Mouse (Mus musculus): ENCODE results near the gene Lrrc8a.
A peak's percentile ranks its signal among the peaks of the same experiment; 100 is the strongest.

Lrrc8a gene

DNA sequence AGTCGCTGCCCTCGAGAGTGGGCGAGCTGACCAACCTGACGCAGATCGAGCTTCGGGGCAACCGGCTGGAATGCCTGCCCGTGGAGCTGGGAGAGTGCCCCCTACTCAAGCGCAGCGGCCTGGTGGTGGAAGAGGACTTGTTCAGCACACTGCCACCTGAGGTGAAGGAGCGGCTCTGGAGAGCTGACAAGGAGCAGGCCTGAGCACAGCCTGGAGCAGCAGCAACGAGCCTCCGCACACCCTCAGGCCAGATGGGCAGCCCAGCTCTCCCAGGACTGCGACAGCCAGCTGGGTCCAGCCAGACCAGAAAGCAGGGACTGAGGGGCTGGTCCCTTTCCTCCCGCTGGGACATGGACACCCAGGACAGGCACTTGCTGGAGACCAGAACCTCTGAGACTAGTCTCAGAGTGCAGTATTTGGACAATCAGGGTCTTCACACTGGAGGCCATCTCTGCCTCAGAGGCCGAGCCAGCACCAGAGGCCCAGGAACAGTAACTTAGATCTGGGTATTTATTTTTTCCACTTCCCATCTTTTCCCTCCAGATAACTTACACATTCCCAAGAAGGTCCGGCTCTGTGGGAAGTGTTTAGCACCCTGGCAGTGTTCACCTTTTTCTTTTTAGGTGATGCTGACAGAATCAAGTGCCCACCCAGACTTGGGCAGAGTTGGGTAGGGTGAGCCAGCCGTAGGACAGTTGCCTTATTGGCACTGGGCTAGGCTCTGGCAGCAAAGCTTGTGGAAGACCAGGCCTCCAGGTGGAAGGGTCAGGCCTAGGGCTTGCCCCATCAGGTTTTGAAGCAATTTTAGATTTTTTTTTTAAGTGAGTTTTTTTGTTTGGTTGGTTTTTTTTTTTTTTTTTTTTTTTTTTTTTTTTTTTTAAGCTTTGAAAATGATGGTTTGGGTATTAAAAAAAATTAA is 24.7 kb downstream of the Lrrc8a start:
- DNase-seq (ENCODE audit: low read depth, low spot score): no peak

DNA sequence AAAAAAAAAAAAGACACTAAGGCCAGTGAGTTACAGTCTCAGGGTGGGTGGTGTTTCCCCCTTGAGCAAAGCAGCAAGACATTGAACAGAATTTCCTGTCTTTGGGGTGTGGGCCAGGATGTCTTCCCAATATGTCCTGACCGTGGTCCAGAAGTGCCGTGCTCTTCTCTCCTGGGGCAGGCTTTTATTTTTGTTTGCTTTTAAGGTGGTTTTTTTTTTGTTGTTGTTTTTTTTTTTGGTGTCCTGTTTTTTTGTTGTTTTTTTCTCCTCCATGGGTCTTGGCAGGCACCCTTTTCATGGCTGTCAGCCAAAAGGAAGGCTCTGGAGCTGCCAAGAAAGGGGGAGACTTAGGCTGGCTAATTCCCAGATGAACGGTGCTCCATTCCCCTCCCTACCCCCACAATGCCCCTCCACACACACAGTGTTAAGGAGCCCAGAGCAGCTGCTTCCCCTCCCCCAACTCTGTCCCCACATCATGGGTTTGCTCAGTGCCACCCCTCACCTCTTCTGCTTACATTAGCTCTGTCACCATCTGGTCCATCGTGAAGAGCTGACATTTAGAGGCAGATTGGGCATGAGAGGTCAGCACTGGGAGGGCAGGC is 25.4 kb downstream of the Lrrc8a start:
- no peak for DNase-seq (ENCODE audit: low read depth, low spot score)

DNA sequence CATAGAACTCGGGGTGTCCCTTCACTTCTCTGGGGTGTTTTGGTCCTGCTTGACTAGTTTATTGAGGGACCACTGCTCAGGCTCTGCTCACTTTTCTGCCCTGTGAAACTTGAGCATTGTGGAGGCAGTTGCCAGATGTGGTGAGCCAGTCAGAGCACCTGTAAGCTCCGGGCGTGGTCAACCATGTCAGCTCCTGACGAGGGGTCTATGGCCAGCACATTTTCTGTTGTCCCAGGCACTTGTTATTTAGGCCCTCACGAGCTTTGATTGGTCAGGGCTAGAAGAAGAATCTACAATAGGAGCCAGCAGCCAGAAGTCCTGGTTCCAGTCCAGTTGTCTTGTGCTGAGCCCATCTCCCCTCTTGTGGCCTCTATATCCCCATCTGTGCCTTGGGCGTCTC is 26.3 kb downstream of the Lrrc8a start:
- no peak for DNase-seq (ENCODE audit: low read depth, low spot score)

DNA sequence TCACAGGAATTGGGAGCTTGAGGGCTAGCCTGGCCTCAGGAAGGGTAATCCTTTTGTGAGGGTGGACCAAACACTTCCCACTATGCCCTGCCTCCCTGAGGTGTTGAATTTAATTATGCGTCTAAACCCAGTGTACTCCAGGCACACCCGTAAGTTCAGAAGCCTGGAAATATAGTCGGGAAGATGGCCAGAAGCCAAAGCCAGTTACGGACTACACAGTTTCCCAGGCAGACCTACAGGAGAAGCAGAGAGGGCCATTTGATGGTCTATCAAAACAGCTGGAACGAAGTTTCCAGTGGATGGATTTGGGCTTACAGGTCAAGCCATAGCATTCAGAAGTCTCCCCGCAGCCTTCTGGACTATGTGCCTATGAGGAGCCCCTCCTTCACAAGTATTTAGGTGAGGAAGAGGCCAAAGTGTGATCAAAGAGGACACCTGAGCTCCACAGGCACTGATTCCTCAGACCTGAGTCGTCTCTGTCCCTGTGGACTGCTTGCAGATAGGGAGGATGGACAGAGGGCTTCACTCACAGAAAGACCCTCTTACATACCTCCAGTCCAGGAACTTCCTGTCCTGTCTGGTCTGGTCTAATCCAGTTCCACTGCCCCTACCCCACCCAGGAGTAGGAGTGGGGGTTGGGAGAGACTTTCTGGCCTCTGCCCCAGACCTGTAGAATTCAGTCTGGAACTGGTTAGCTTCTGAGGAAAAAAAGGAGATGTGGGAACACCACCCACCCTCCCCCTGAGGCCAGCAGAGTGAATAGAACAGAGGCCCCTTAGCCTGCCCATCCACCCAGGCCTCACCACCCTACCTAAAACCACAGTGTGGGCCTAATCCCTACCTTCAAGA is 27.4 kb downstream of the Lrrc8a start:
- DNase-seq (ENCODE audit: low read depth, low spot score): peak; percentile 67

- DNase-seq (ENCODE audit: low read depth, low spot score): no peak
These were observed 28.3 kb downstream of the Lrrc8a start, which contains the start of gene Phyhd1 for GRCm38 (mm10) chr2:30265767-30266253. Phyhd1 (plus strand) TSS chr2:30266203.

DNA sequence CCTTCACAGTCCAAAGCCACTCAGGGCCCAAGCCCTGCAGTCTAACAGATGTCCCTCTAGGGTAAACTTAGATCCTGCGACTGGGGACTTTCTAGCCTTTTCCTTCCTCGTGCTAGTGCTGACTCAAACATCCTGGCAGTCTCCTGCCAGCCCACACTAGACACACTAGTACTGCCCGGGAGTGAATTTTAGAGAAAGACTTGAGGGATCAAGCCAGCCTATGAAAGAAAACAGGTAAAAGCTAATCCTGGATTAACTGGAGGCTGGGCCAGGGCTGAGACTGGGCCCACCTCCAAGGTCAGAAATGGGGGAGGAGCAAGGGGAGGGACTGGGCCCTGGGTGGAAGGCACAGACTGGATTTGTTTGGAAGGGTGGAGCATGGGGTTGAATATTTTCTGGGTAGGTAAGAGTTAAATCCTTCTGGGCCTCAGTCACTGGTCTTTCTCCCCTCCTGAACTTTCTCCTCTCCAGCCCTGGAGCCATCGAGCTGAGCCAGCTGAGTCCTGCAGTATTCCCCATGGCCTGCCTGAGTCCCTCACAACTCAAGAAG is 29.0 kb downstream of the Lrrc8a start:
- DNase-seq (ENCODE audit: low read depth, low spot score): peak; percentile 88

- no peak for DNase-seq (ENCODE audit: low read depth, low spot score)
These were observed 30.0 kb downstream of the Lrrc8a start for GRCm38 (mm10) chr2:30267466-30267865.

- DNase-seq (ENCODE audit: low read depth, low spot score): no peak
These were observed 30.9 kb downstream of the Lrrc8a start for GRCm38 (mm10) chr2:30268371-30268770.

GRCm38 (mm10) chr2:30269241-30269990 is 31.9 kb downstream of the Lrrc8a start:
- DNase-seq (ENCODE audit: low read depth, low spot score): no peak

GRCm38 (mm10) chr2:30270134-30270533 is 32.6 kb downstream of the Lrrc8a start:
- peak; percentile 79 for DNase-seq (ENCODE audit: low read depth, low spot score)

DNA sequence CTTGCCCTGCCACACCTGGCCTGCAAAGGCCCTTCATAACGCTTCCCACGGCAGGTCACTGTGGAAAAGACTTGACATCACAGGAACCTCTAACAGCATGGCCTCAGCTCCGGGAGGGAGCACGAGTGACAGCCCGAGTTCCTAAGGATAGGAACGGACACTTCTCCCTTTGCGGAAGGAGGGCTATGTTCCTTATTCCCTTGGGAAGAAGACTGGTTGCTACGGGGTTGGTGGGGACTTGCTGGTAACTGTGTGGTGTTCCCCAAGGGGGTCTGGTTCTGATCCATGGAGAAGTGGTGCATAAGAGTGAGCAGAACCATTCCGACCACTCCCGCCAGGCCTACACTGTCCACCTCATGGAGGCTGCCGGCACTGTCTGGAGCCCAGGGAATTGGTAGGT is 43.2 kb downstream of the Lrrc8a start, which contains the start of gene Gm28038:
Gm28038 (plus strand) TSS at position 301 of the 400 bp plus-strand sequence.
- no peak for DNase-seq (ENCODE audit: low read depth, low spot score)

DNA sequence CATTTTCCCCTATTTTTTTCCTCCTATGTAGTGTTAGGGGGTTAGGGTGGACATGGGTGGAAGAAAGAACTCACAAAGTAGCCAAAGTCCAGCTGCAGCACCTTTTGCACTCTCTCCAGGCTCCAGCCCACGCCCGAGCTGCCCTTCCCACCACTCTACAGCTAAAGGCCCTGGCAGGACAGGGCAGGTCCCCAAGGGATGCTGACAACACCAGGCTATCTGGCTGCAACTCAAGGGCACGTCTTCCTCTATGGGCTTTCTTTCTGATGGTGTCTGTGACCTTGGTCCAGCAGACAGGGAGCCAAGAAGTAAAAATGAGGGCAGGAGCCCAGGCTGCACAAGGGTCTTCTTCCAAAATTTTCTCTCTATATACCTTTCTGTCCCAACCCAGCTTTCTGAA is 44.1 kb downstream of the Lrrc8a start:
- DNase-seq (ENCODE audit: low read depth, low spot score): no peak

GRCm38 (mm10) chr2:30283193-30283592 is 45.7 kb downstream of the Lrrc8a start:
- no peak for DNase-seq (ENCODE audit: low read depth, low spot score)

- DNase-seq (ENCODE audit: low read depth, low spot score): no peak
These were observed 47.5 kb downstream of the Lrrc8a start for GRCm38 (mm10) chr2:30285004-30285403.

DNA sequence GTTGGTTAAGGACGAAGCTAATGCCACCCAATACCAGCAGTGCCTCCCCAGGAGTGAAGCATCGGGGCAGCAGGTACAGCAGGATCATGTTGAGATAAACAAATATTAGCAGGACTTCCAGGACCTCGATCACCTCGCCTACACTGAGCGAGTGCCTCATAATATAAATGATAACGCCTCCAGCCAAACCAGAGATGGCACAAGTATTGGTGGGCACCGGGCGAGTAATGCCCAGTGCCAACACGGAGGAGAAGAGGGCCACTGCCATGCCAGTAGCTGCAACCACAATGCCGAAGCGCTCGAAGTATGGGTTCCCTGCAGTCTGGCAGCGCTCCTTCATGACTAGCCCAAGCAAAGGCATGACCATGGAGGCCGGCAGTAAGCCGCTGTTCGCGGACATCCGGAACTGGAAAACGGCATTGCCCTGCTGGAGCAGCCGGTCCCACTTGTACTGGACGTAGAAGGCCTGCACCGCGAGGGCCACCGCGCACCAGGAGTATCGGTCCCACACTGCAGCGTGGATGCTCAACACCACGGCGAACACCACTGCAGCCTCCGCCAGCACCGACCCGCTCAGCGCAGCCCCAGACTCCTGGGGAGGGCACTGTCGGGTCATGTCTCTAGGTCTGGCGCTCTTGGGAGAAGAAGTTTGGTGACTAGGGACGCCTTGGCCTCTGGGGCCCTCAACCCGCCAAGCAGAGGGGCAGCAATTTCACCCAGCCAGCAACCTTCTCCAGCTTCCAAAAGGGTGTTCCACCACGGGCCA is 48.1 kb downstream of the Lrrc8a start:
- DNase-seq (ENCODE audit: low read depth, low spot score): no peak

DNA sequence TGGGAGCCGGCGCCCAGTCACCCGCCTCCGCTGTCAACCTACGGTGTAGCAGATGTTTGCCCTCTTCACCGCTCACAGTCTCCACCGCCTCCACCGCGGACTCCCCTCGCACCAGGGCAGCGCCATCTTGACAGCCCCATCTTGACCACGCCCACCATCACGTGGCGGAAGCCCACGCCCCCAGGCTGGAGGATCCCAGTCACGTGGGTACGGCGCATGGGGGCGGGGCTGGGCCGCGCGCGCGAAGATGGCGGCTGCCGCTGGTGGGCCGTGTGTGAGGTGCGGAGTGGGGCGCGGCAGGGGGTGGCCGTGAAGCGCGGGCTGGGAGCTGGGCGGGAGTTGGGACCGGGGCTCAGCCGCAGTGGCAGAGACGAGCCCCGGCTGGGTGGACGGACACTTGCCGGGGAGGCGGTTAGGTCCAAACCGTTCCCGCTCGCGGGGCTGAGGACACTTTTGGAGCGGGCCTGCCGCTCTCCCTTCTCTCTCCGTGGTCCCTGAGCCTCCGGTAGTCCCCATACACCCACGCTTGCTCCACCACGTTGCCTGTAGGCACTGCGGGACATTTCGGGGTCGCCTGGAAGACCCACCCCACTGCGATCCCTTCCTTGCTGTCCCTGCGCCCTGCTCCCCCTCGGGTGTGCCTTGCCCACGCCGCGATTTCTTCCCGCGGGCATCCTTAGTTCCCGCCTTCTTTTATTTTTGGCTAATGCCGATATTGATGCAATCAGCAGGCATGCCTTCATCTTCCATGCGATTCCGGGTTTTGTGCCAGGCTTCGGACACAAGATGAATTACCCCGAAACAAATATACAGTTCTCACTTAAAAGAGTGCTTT is 48.9 kb downstream of the Lrrc8a start, which contains the start of the genes Dolk and Nup188:
Dolk (minus strand) TSS at position 143 of the 835 bp plus-strand sequence.
Nup188 (plus strand) TSS at position 206 of the 835 bp plus-strand sequence.
- DNase-seq (ENCODE audit: low read depth, low spot score): peak; percentile 97

GRCm38 (mm10) chr2:30287027-30287373 is 49.5 kb downstream of the Lrrc8a start:
- DNase-seq (ENCODE audit: low read depth, low spot score): peak; percentile 46

- peak; percentile 34 for DNase-seq (ENCODE audit: low read depth, low spot score)
These were observed 62.0 kb downstream of the Lrrc8a start for GRCm38 (mm10) chr2:30299525-30299924.

DNA sequence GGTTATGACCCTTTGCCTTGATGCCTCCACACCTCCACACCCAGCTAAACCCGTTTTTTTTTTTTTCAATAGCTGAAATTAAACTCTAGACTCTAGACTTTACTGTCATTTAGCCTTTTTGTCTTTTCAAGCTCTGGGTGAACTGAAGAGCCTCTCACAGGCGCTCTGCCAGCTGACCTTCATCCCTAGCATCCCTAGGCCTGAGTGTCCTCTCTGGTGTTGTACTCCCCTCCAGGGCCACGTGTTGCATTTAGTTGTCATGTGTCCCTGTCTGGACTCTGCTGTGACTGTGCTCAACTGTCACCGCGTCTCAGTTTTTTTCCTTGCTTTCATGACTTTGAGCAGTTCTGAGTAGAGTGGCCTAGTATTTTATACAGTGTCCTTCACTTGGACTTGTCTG is 62.5 kb downstream of the Lrrc8a start:
- no peak for DNase-seq (ENCODE audit: low read depth, low spot score)

Measured in ZHBTc4 (cell line).